Mouse (Mus musculus): Measurements from ENCODE around the gene Slc5a10.

- no peak for TF ChIP-seq CTCF (IDR thresholded peaks at IDR 0.05; ENCODE audit: extremely low read depth, insufficient read length, insufficient replicate concordance, low read depth, low read length)
- no peak for TF ChIP-seq POLR2A (IDR thresholded peaks at IDR 0.05; ENCODE audit: low read depth, low read length)
These were observed 65.8 kb downstream of the Slc5a10 start for GRCm38 (mm10) chr11:61654786-61655311.

Data from small intestine, adult 2 months (tissue).